Mouse (Mus musculus) naive thymus-derived CD4-positive, alpha-beta T cell, adult 2 months (primary cell): ENCODE data around the gene Cyb5r3.

Experiments
- DNase-seq: peaks from one replicate; pipeline ENCODE4 v3.0.0-alpha.2; 2011; ENCODE audit warnings: low read depth

Gene Cyb5r3

GRCm38 (mm10) chr15:83172492-83173429 is at the start of gene Cyb5r3:
Cyb5r3 (minus strand) TSS chr15:83172592.
- no peak for DNase-seq

GRCm38 (mm10) chr15:83221721-83222120 is 49.3 kb upstream of the Cyb5r3 start:
- no peak for DNase-seq

GRCm38 (mm10) chr15:83220368-83221013 is 48.1 kb upstream of the Cyb5r3 start:
- no peak for DNase-seq

GRCm38 (mm10) chr15:83215322-83216216 is 43.2 kb upstream of the Cyb5r3 start:
- DNase-seq, result no peak

GRCm38 (mm10) chr15:83210229-83210628 is 37.8 kb upstream of the Cyb5r3 start:
- DNase-seq, result peak; percentile 46

- DNase-seq, result no peak
Measured at GRCm38 (mm10) chr15:83209719-83210118, 37.3 kb upstream of the Cyb5r3 start.

GRCm38 (mm10) chr15:83209092-83209695 is 36.8 kb upstream of the Cyb5r3 start:
- DNase-seq, result no peak

GRCm38 (mm10) chr15:83204731-83205451 is 32.5 kb upstream of the Cyb5r3 start:
- peak; percentile 82 for DNase-seq

- no peak for DNase-seq
Measured at GRCm38 (mm10) chr15:83202412-83202811, 30.0 kb upstream of the Cyb5r3 start.

GRCm38 (mm10) chr15:83193413-83193812 is 21.0 kb upstream of the Cyb5r3 start:
- no peak for DNase-seq

GRCm38 (mm10) chr15:83182351-83182750 is 10.0 kb upstream of the Cyb5r3 start:
- DNase-seq, result no peak

GRCm38 (mm10) chr15:83181800-83182330 is 9.5 kb upstream of the Cyb5r3 start:
- no peak for DNase-seq

- DNase-seq, result no peak
Measured at GRCm38 (mm10) chr15:83180004-83180403, 7.6 kb upstream of the Cyb5r3 start.

GRCm38 (mm10) chr15:83176653-83177052 is 4.3 kb upstream of the Cyb5r3 start:
- no peak for DNase-seq

GRCm38 (mm10) chr15:83173914-83174884 is 1.8 kb upstream of the Cyb5r3 start:
- no peak for DNase-seq

- DNase-seq, result peak; percentile 99
Measured at GRCm38 (mm10) chr15:83171712-83172481, 495 bp downstream of the Cyb5r3 start.

- no peak for DNase-seq
Measured at GRCm38 (mm10) chr15:83170956-83171659, 1.3 kb downstream of the Cyb5r3 start.
